Mouse (Mus musculus) heart, postnatal 4 days (tissue): ENCODE results near the gene Gmeb1. TPM values are rescaled to one million over a fixed set of nuclear protein-coding genes. Genes with fewer than 3 reads are reported as not detected.

Experiments used
- microRNA-seq, 2 experiments: library from miRNA; unstranded; fragments of <30 nt; microRNA quantifications; one replicate each; pipeline ENCODE4 v1.2.0; 2021 to 2022
- total RNA-seq, 2 experiments: library from RNA; stranded (reverse); gene quantifications; 2 replicates each; pipeline ENCODE4 v1.2.3; 2021

Gene Gmeb1
- total RNA-seq, 2 experiments from 2014 or later, result 19.4 to 21.1 TPM

Small RNAs within 50 kb of the gene (microRNA-seq; reads per million reads assigned to microRNA genes)
- gene Gm22033, result 0 reads per million in 2 experiments

Other genes starting within 250 kb of the Gmeb1 start
- under 1 TPM; 0.11 to 0.12 TPM for gene Gm10300, start 186.9 kb downstream of the Gmeb1 start, total RNA-seq
- gene Epb41, start 186.3 kb downstream of the Gmeb1 start, total RNA-seq, result 100 to 1,000 TPM in 1 of 2 experiments, 10 to 100 TPM in 1; 88.1 to 142 TPM
- gene Oprd1, start 117.1 kb downstream of the Gmeb1 start, total RNA-seq, result under 1 TPM; 0.45 to 0.54 TPM
- gene Ythdf2, start 49.3 kb downstream of the Gmeb1 start, total RNA-seq, result 10 to 100 TPM; 48.2 to 51.9 TPM
- 10 to 100 TPM; 20.2 to 23.8 TPM for gene Taf12, start 12.8 kb upstream of the Gmeb1 start, total RNA-seq
- 1 to 10 TPM; 1.2 to 1.5 TPM for gene Rab42, start 41.8 kb upstream of the Gmeb1 start, total RNA-seq
- gene Trnau1ap, start 67.9 kb upstream of the Gmeb1 start, total RNA-seq, result 10 to 100 TPM; 33.5 to 39.1 TPM
- gene Rcc1, start 92.0 kb upstream of the Gmeb1 start, total RNA-seq, result 10 to 100 TPM; 25.1 to 25.3 TPM
- 10 to 100 TPM; 30.2 to 37.6 TPM for gene Phactr4, start 160.9 kb upstream of the Gmeb1 start, total RNA-seq
- 10 to 100 TPM; 10.3 to 11.0 TPM for gene Med18, start 202.3 kb upstream of the Gmeb1 start, total RNA-seq
- gene Sesn2, start 248.9 kb upstream of the Gmeb1 start, total RNA-seq, result 1 to 10 TPM; 3.9 to 4.2 TPM